Mouse (Mus musculus): ENCODE data around the gene Hivep3. TPM values are rescaled to one million over a fixed set of nuclear protein-coding genes. Genes with fewer than 3 reads are reported as not detected.
A peak's percentile ranks its signal among the peaks of the same experiment; 100 is the strongest.

Hivep3 gene
- 10 to 100 TPM; 10.6 to 12.0 TPM for total RNA-seq (2021)
- long read RNA-seq, experiment 1, partial matches to known transcripts, result 0 of 6 reads
- long read RNA-seq, experiment 1, other reads (novel, unspliced or antisense), result 5 of 6 reads
- long read RNA-seq, experiment 2, partial matches to known transcripts, result 2 of 7 reads
- long read RNA-seq, experiment 2, other reads (novel, unspliced or antisense), result 3 of 7 reads

DNA sequence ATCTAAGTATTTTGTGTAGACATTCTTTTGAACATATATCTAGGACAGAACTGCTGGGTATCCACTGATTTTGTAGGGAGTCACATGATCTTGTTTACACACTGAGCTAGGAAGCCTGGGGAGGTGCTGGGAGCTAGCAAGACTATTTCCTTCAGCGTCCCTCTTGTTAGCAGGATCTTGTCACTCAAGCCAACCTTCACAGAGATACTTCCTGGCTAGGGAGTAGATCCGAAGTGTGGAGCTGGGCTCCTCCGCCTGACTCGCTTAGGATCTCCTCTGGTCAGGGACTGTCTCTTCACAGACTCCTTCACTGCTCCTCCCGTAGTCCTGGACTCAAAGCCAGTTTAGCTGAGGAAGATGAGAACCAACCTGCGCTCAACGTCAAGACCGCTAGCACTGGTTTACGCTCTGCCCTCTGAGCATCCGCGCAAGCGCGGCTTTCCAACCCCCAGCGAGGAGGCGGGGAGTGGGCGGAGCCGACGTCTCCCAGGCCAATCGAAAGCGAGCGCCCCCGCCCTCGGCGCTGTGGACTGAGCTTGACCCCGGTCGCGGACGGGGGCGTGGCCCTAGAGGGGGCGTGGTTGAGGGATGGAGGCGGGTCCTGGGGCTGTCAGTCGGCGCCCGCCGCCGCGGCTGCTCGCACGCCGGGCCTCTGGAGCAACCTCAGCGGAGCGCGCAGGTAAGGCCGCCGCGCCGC lies at the start of gene Hivep3:
Gene Hivep3, plus strand, starts transcription at position 601 of the 697 bp plus-strand sequence.
- peak; percentile 100 for DNase-seq (ENCODE audit: low spot score in 2 of 2)

- no peak for DNase-seq (ENCODE audit: low spot score in 2 of 2)
Observed at GRCm38 (mm10) chr4:119685746-119686145, 47.8 kb upstream of the Hivep3 start.

DNA sequence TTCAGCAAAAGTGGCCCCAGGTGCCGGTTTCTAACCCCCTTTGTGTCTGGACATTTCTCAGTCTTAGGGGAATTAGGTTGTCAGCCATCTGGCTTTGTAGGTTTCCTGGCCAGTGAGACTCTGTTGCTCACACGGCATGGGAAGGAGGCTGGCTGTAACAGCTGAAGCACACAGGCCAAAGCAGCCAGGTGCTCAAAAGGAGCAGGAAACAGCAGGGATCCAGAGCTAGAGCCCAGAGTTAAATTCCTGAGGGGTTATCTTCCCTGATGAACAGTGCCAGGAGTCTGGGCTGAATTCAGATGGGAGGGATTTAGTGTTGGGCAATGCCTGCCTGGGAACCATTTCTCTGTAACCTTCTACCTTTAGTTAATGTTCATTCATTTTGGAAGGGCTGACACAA lies 35.2 kb upstream of the Hivep3 start:
- no peak for DNase-seq (ENCODE audit: low spot score in 2 of 2)

DNA sequence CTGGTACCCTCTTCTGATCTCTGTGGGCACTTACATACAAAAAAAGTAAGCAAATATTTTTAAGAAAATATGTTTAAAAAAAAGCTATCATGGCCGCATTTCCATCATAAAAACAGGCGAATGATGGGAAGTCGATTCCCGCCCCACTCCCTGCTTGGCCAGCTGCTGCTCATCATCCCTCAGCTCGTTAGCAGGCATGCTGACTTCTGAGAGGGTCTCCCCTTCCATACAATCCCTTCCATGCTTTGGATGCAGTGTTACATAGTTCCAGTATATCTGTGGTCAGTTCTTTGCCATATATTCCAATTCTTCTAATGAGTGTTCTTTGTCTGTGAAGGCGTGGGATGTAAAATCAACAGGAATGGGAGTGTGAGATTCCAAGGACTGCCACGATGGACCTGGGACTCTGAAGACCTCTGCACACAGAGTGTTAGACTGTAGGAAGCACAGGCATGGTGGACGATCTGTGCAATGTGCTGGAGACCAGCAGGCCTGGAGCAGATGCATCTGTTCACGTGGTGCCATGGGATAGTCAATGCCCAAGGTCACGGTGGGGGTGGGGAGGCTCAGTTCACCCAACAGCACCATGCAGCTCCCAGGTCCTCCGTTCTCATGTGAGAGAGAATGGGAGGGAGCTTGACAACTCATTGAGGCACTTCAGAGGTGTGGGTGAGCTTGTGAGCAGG lies 32.2 kb upstream of the Hivep3 start:
- DNase-seq (ENCODE audit: low spot score in 2 of 2), result no peak

- DNase-seq (ENCODE audit: low spot score in 2 of 2), result no peak
Observed at GRCm38 (mm10) chr4:119703965-119704364, 29.6 kb upstream of the Hivep3 start.

- DNase-seq (ENCODE audit: low spot score in 2 of 2), result no peak
Observed at GRCm38 (mm10) chr4:119707326-119707725, 26.3 kb upstream of the Hivep3 start.

- no peak for DNase-seq (ENCODE audit: low spot score in 2 of 2)
Observed at GRCm38 (mm10) chr4:119707751-119708150, 25.8 kb upstream of the Hivep3 start.

- no peak for DNase-seq (ENCODE audit: low spot score in 2 of 2)
Observed at GRCm38 (mm10) chr4:119710208-119710607, 23.4 kb upstream of the Hivep3 start.

DNA sequence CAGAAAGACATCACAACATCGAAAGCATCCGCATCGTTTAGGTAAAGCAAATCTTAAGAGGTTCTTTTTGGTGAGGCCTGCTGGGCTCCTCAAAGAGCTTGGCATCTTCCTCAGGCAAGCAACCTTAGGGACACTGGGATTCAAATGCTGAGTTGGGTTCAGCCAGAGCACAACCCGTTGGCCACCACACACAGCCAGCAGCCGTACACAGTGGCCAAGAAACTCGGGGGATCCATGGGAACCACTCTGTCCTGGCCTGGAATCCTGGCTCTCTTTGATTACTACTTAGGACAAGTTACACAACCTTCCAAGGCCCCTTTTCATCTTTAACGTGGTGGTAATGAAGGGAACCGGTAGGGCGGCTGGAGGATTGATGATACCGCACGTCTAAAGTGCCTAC lies 16.1 kb upstream of the Hivep3 start:
- DNase-seq (ENCODE audit: low spot score in 2 of 2), result no peak

- no peak for DNase-seq (ENCODE audit: low spot score in 2 of 2)
Observed at GRCm38 (mm10) chr4:119721531-119721930, 12.1 kb upstream of the Hivep3 start.

DNA sequence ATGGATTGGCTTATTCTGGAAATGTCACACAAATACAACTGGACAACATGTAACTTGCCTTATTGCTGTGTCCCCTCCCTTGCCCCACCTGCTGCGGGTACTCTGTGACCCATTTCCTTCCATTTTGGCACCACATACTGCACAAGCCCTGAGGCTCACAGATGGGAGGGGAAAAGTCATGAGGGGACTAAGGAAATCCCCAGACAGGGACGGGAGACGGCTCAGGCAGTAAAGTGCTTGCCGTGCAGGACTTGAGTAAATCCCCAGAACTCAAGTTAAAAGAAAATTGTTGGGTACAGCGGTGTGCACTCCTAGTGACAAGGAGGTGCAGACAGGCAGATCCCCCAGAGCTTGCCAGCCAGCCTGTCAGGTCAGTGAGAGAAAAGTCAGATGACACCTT lies 7.5 kb upstream of the Hivep3 start:
- DNase-seq (ENCODE audit: low spot score in 2 of 2), result no peak

DNA sequence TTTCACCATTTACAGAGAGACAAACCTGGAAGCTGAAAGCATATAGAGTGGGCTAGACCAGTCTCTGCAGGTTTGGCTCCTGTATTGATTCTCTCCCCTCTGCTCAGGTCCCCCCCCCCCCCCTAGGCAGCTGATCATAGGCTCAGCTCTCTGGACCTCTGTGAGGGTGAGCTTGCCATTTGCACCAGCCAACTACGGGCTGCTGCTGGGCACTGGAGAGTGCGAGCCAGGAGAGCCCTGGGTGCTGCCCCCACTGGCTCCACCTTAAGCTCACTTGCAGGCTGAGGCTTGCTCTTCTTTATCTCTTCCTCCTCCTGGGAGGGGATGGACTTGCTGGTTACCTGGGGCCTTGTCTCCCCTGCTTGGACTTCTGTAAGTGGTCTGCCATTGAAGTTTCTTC lies 5.7 kb upstream of the Hivep3 start:
- no peak for DNase-seq (ENCODE audit: low spot score in 2 of 2)

- peak; percentile 10 to 18 for DNase-seq (ENCODE audit: low spot score in 2 of 2)
Observed at GRCm38 (mm10) chr4:119733942-119734341, 358 bp downstream of the Hivep3 start.

GRCm38 (mm10) chr4:119734352-119734751 lies 768 bp downstream of the Hivep3 start:
- DNase-seq (ENCODE audit: low spot score in 2 of 2), result no peak

- no peak for DNase-seq (ENCODE audit: low spot score in 2 of 2)
Observed at GRCm38 (mm10) chr4:119738641-119739040, 5.1 kb downstream of the Hivep3 start.

DNA sequence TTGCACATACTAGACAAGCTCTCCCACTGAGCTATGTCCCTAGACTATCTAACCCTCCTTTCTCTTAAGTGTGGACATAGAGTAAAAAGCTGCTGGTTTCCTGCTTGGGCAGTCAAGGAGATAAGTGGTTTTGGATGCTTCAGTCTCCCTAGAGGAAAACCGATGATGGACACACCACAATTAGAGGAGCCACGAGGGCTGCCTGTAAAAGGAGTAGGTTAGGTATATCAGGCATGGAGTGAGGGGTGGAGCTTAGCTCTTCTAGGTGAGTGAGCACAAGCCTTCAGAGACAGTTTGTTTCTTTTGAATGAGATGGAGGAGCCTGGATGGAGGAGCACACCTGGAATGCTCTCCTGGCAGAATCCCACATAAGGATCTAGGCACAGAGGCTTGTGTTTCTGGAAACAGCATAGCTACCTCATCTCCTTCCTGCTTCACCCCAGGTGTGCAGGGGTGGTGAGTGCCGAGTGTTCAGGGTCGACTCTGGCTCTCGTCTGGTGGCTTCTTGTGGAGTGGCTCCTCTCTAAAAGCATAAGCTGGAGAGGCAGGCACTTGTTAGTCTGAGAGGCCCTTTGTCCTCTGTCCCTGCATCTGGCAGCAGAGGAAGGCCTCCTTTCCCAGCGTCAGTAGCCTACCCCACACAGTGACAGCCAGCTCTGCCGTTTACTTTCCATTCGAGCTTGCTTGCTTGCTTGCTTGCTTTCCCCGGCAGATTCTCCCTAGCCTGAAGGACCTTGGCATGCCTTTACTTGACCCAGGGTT lies 5.9 kb downstream of the Hivep3 start:
- no peak for DNase-seq (ENCODE audit: low spot score in 2 of 2)

- DNase-seq (ENCODE audit: low spot score in 2 of 2), result no peak
Observed at GRCm38 (mm10) chr4:119748341-119748740, 14.8 kb downstream of the Hivep3 start.

DNA sequence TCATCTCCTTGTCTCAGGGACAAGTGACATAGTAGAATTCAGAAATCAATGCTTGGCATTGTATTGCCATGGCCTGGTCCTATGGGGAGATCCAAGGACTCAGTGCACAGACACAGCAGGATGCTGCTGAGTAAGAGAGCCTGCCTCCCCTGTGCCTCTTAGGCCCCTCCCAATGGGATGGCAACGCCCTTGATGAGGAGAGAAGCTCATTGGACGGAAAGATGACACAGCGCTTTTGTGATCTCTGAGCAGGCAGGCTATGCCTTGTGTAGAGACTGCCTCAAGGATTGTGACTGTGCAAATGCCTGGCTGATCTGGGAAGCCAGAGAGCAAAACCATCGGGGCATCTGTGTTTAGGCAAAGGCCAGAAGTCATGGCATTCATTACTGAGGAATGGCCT lies 16.6 kb downstream of the Hivep3 start:
- DNase-seq (ENCODE audit: low spot score in 2 of 2), result no peak

DNA sequence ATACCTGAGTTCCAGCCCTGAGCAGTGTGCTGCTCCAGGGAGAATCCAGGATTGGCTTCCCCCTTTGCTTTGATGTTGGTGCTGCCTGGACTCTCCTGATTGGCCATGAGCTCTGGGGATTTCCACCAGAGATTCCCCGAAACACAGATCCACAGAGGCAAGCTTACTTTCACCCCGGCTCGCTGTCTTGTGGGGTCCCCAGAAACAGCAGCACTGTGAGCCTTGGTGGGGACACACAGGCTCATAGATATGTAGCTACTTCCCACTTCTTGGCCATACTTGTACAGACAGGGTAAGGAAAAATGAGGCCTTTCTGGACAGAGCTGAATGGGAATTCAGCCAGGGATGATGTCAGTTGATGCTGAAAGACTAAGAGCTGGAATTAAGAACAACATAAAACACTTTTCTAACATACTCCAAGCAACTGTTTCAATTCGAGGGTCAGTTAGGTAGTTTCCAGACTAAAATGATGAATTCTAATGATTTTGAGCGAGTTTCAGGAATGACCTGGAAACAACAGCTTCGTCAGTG lies 17.2 kb downstream of the Hivep3 start:
- no peak for DNase-seq (ENCODE audit: low spot score in 2 of 2)

DNA sequence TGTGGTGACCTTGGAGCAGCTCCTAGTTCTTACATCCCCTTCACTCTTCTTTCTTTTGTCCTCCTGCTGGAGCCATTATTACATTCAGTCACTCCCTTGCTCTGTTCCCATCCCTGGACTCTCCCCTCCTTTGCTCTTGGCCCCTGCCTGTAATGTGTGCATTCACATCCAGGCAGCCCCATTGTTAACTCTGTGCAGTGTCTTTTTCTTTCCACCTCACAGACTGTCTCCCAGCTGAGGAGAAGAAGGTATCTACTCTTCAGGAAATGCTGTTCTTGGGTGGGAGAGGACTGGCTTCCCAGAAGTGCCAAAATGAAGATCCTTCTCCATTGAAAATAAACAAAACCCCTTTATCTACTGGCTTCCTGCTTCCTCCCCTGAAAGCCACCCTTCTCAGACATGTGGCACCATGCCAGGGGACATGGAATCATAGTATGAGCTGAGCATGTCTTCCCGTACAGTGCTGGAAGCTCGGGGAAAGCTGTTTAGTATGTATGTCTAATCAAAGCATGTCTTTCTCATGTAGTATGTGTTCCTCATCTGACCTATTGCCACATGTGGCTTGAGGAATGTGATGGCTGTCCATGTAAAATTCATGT lies 17.9 kb downstream of the Hivep3 start:
- DNase-seq (ENCODE audit: low spot score in 2 of 2), result peak in 1 of 2 experiments; percentile 13
